Comparison of ENCODE assay signal across 7 mouse cellular contexts in the genomic region with DNA sequence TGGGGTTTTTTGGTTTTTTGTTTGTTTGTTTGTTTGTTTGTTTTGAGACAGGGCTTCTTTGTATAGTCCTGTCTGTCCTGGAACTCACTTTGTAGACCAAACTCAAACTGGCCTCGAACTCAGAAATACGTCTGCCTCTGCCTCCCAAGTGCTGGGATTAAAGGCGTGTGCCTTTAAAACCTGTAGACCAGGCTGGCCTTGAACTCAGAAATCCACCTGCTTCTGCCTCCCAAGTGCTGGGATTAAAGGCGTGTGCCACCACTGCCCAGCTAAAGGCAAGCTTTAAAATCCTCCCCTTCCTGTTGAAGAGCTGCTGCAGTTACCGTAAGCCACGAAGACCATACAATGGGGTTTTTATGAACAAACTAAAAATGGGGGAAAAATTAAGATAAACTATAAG. TPM values are rescaled to one million over a fixed set of nuclear protein-coding genes. Genes with fewer than 3 reads are reported as not detected.
A peak's percentile ranks its signal among the peaks of the same experiment; 100 is the strongest.
DNase-seq lines count a peak whose midpoint lies in the region; ATAC-seq and TF ChIP-seq lines count a peak whose summit lies in the region.
"Not testable (repeated sequence)": the region's sequence is repeated elsewhere in the genome, so short reads cannot be mapped to it uniquely, and the experiment has no call there.

A gene (plus strand): TSS at position 301 of the 400 bp plus-strand sequence.

- H3K27ac ChIP-seq in forebrain, embryonic 13.5 days; heart, embryonic 10.5 days; hindbrain, embryonic 16.5 days (ENCODE audit: low read depth, low read length): not testable (repeated sequence)
- H3K27ac ChIP-seq in liver, embryonic 16.5 days (ENCODE audit: low read length) = peak within 1 kb of the TSS; percentile 57

- H3K4me3 ChIP-seq in forebrain, embryonic 13.5 days; heart, embryonic 10.5 days; hindbrain, embryonic 16.5 days (ENCODE audit: low read length); liver, embryonic 16.5 days (ENCODE audit: low read depth, low read length); myocyte: not testable (repeated sequence)

- not testable (repeated sequence) for H3K27me3 ChIP-seq in forebrain, embryonic 13.5 days; heart, embryonic 10.5 days (ENCODE audit: insufficient read depth, poor library complexity, severe bottlenecking); hindbrain, embryonic 16.5 days (replicated peaks; ENCODE audit: control insufficient read depth, insufficient read depth, low read length); liver, embryonic 16.5 days (ENCODE audit: control insufficient read depth, insufficient read depth, low read depth, low read length)
- peaks cover 25% of the 10 kb centered on the region for H3K27me3 ChIP-seq in myocyte (ENCODE audit: control insufficient read depth, insufficient read depth, insufficient read length)

- H3K4me1 ChIP-seq in forebrain, embryonic 13.5 days = peaks cover 12% of the 10 kb centered on the region
- not testable (repeated sequence) for H3K4me1 ChIP-seq in heart, embryonic 10.5 days; hindbrain, embryonic 16.5 days (ENCODE audit: control insufficient read depth, insufficient read depth, low read depth, low read length)
- H3K4me1 ChIP-seq in liver, embryonic 16.5 days (ENCODE audit: control insufficient read depth, low read depth, low read length) = peaks cover 16% of the 10 kb centered on the region

- H3K36me3 ChIP-seq in forebrain, embryonic 13.5 days (ENCODE audit: poor library complexity, severe bottlenecking); heart, embryonic 10.5 days; hindbrain, embryonic 16.5 days (ENCODE audit: control insufficient read depth, insufficient read depth, low read length); liver, embryonic 16.5 days (ENCODE audit: control insufficient read depth, insufficient read depth); myocyte (ENCODE audit: control insufficient read depth, insufficient read depth): not testable (repeated sequence)

- not testable (repeated sequence) for ATAC-seq in forebrain, embryonic 13.5 days; hindbrain, embryonic 16.5 days; liver, embryonic 16.5 days (ENCODE audit: low read depth)

- not testable (repeated sequence) for H3ac ChIP-seq in myocyte (ENCODE audit: control insufficient read depth, insufficient read length)

- H3K79me2 ChIP-seq in myocyte (ENCODE audit: control insufficient read depth, insufficient read depth) = peaks cover 16% of the 10 kb centered on the region

- H3K4me2 ChIP-seq in forebrain, embryonic 13.5 days; hindbrain, embryonic 16.5 days (ENCODE audit: low read length); liver, embryonic 16.5 days (ENCODE audit: low read depth, low read length); myocyte (ENCODE audit: low read depth): not testable (repeated sequence)

- H3K9me3 ChIP-seq in forebrain, embryonic 13.5 days (replicated peaks); heart, embryonic 10.5 days; hindbrain, embryonic 16.5 days (ENCODE audit: control insufficient read depth, low read length); liver, embryonic 16.5 days (replicated peaks; ENCODE audit: control insufficient read depth, low read length): not testable (repeated sequence)

- not testable (repeated sequence) for TF ChIP-seq POLR2A in myocyte (IDR thresholded peaks at IDR 0.05; ENCODE audit: insufficient read length, low read depth)

- not testable (repeated sequence) for DNase-seq in adrenal gland, postnatal 4 days (ENCODE audit: low spot score in 2 of 2); heart, embryonic 10.5 days (ENCODE audit: low spot score); left cerebral cortex, adult 18-20 months (ENCODE audit: low spot score in 2 of 2)

- WGBS in forebrain, embryonic 13.5 days = 90% methylated on average over 6 of the region's 6 CpGs
- WGBS in heart, embryonic 10.5 days = 83% methylated on average over 6 of the region's 6 CpGs
- WGBS in hindbrain, embryonic 16.5 days = 88% methylated on average over 6 of the region's 6 CpGs
- WGBS in liver, embryonic 16.5 days (ENCODE audit: insufficient replicate concordance) = 72% methylated on average over 6 of the region's 6 CpGs

- H3K9ac ChIP-seq in forebrain, embryonic 13.5 days; hindbrain, embryonic 16.5 days (ENCODE audit: low read depth, low read length); liver, embryonic 16.5 days (ENCODE audit: low read depth, low read length): not testable (repeated sequence)

RNA-seq across cellular contexts. Expression of the gene that starts here (rescaled TPM):
- total RNA-seq in adrenal gland, postnatal 4 days (2021) = 10 to 100 TPM; 73.7 to 78.9 TPM
- 29.2 and 30.9 TPM in 2 replicates for polyA plus RNA-seq in forebrain, embryonic 13.5 days (2015; fragmentation: Nextera tagmentation; extraction: Ambion mirVana)
- 36.3 and 41.2 TPM in 2 replicates for polyA plus RNA-seq in heart, embryonic 10.5 days (2016; fragmentation: Nextera tagmentation; extraction: Ambion mirVana)
- 20.7 and 23.0 TPM in 2 replicates for polyA plus RNA-seq in hindbrain, embryonic 16.5 days (2015; fragmentation: Nextera tagmentation; extraction: Ambion mirVana)
- total RNA-seq in left cerebral cortex, adult 18-20 months (2021) = 10 to 100 TPM; 46.5 to 50.4 TPM
- polyA plus RNA-seq in liver, embryonic 16.5 days (2015; fragmentation: Nextera tagmentation; extraction: Ambion mirVana) = 16.6 and 17.1 TPM in 2 replicates
- polyA plus RNA-seq in myocyte (2012; fragmentation: generic; extraction: Trizol) = 15.9 TPM
